ENCODE assay signal across 22 mouse cellular contexts in the genomic region with DNA sequence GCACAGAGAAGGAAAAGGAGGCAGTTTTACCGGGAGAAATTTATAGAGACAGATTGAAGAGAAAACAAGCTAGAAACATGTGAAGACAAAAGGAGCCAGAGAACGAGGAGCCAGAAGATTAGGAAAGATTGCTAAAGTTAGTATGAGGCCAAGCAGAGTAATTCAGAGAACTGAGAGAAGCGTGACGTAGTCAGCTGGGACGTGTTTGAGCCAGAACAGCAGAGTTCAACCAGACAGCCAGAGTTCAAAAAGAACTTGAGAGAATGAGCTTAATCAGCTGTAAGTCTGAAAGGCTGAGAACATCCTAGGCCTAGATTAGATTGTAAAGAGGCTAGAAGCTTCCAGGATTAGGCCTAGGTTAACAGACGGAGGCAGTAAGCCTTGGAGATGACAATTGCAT. TPM values are rescaled to one million over a fixed set of nuclear protein-coding genes. Genes with fewer than 3 reads are reported as not detected.
DNase-seq lines count a peak whose midpoint lies in the region; ATAC-seq and TF ChIP-seq lines count a peak whose summit lies in the region.
"Had no signal": no experiment of that assay in that cellular context is flagged by ENCODE, and none has a peak within 500 bp of the region (broad histone marks: within the 10 kb centered on the region; RNA-seq: fewer than 3 reads in every experiment).

No protein-coding gene starts in this region.

- no peaks in the 10 kb centered on the region for H3K36me3 ChIP-seq in heart, embryonic 12.5 days
- no peaks in the 10 kb centered on the region for H3K36me3 ChIP-seq in kidney, embryonic 16.5 days (ENCODE audit: insufficient read depth, low read length)
- H3K36me3 ChIP-seq in lung, postnatal 0 days (ENCODE audit: insufficient read depth, low read length) = no peaks in the 10 kb centered on the region
- H3K36me3 ChIP-seq: heart, embryonic 15.5 days; limb, embryonic 12.5 days; midbrain, embryonic 12.5 days; neural tube, embryonic 12.5 days had no signal

- DNase-seq in heart, adult 9 months (ENCODE audit: low spot score in 2 of 2) = peak; percentile 39 to 43
- DNase-seq in kidney, postnatal 10 days = peak; percentile 28
- DNase-seq in adipocyte (ENCODE audit: low spot score) = peak; percentile 13
- DNase-seq in lung, postnatal 0 days (ENCODE audit: low spot score) = peak; percentile 80
- DNase-seq in natural killer cell, adult 2 months (ENCODE audit: low spot score in 2 of 2) = no peak
- no peak for DNase-seq in cerebellum, postnatal 4 days (ENCODE audit: low spot score in 2 of 2)
- DNase-seq: B cell, adult 2 months; cerebellum, adult 2 months; gastrocnemius, postnatal 36 days; thymus, postnatal 25 days had no signal

- H3K9me3 ChIP-seq in heart, embryonic 12.5 days (replicated peaks) = no peaks in the 10 kb centered on the region
- H3K9me3 ChIP-seq in kidney, embryonic 16.5 days (ENCODE audit: low read length) = no peaks in the 10 kb centered on the region
- no peaks in the 10 kb centered on the region for H3K9me3 ChIP-seq in lung, postnatal 0 days (ENCODE audit: low read length)
- H3K9me3 ChIP-seq: heart, embryonic 15.5 days; limb, embryonic 12.5 days; midbrain, embryonic 12.5 days; neural tube, embryonic 12.5 days had no signal

- no peak overlapping the region for H3K4me2 ChIP-seq in heart, embryonic 12.5 days
- H3K4me2 ChIP-seq in kidney, embryonic 16.5 days (replicated peaks; ENCODE audit: low read depth, low read length) = no peak overlapping the region
- no peak overlapping the region for H3K4me2 ChIP-seq in lung, postnatal 0 days (replicated peaks; ENCODE audit: low read depth, low read length)
- H3K4me2 ChIP-seq: heart, embryonic 15.5 days; limb, embryonic 12.5 days; midbrain, embryonic 12.5 days; neural tube, embryonic 12.5 days had no signal

- no peak for TF ChIP-seq CTCF in lung, postnatal 0 days (IDR thresholded peaks at IDR 0.05)

- no peak for ATAC-seq in heart, embryonic 12.5 days (ENCODE audit: insufficient number of reproducible peaks, low FRiP score)
- no peak for ATAC-seq in kidney, embryonic 16.5 days (ENCODE audit: low FRiP score, low TSS enrichment)
- peak; percentile 78 for ATAC-seq in lung, postnatal 0 days
- ATAC-seq: forebrain, embryonic 14.5 days had no signal

- no peak overlapping the region for H3K4me3 ChIP-seq in heart, embryonic 12.5 days
- no peak overlapping the region for H3K4me3 ChIP-seq in kidney, embryonic 16.5 days (ENCODE audit: low read length)
- no peak overlapping the region for H3K4me3 ChIP-seq in lung, postnatal 0 days (ENCODE audit: low read depth, low read length)
- H3K4me3 ChIP-seq: erythroblast, embryonic 14.5 days; heart, embryonic 15.5 days; limb, embryonic 12.5 days; midbrain, embryonic 12.5 days; neural tube, embryonic 12.5 days had no signal

- H3K27ac ChIP-seq in heart, embryonic 12.5 days (ENCODE audit: poor library complexity, severe bottlenecking) = no peak overlapping the region
- H3K27ac ChIP-seq in kidney, embryonic 16.5 days (ENCODE audit: low read length) = no peak overlapping the region
- H3K27ac ChIP-seq in lung, postnatal 0 days (ENCODE audit: low read length) = no peak overlapping the region
- H3K27ac ChIP-seq: heart, embryonic 15.5 days; limb, embryonic 12.5 days; liver, embryonic 14.5 days; midbrain, embryonic 12.5 days; neural tube, embryonic 12.5 days had no signal

- 0 out of 2 replicates have a peak, but pooled peaks cover 6% of the 10 kb centered on the region for H3K27me3 ChIP-seq in heart, embryonic 12.5 days (replicated peaks)
- no peaks in the 10 kb centered on the region for H3K27me3 ChIP-seq in kidney, embryonic 16.5 days (ENCODE audit: insufficient read depth, low read length)
- H3K27me3 ChIP-seq in lung, postnatal 0 days (replicated peaks; ENCODE audit: insufficient read depth, low read length) = no peaks in the 10 kb centered on the region
- H3K27me3 ChIP-seq: heart, embryonic 15.5 days; limb, embryonic 12.5 days; neural tube, embryonic 12.5 days had no signal

- WGBS in heart, embryonic 12.5 days = 27% methylated on average over 6 of the region's 6 CpGs
- WGBS in kidney, embryonic 16.5 days = 57% methylated on average over 6 of the region's 6 CpGs
- WGBS in lung, postnatal 0 days = 55% methylated on average over 6 of the region's 6 CpGs

- H3K4me1 ChIP-seq in heart, embryonic 12.5 days (replicated peaks) = peaks cover 8% of the 10 kb centered on the region
- no peaks in the 10 kb centered on the region for H3K4me1 ChIP-seq in kidney, embryonic 16.5 days (ENCODE audit: insufficient read depth, low read length)
- no peaks in the 10 kb centered on the region for H3K4me1 ChIP-seq in lung, postnatal 0 days (ENCODE audit: insufficient read depth, low read depth, low read length)
- H3K4me1 ChIP-seq: heart, embryonic 15.5 days; midbrain, embryonic 12.5 days; neural tube, embryonic 12.5 days had no signal

- TF ChIP-seq EP300 in lung, postnatal 0 days (IDR thresholded peaks at IDR 0.05) = no peak

- no peak overlapping the region for H3K9ac ChIP-seq in heart, embryonic 12.5 days
- no peak overlapping the region for H3K9ac ChIP-seq in kidney, embryonic 16.5 days (replicated peaks; ENCODE audit: low read length)
- no peak overlapping the region for H3K9ac ChIP-seq in lung, postnatal 0 days (replicated peaks; ENCODE audit: low read depth)
- H3K9ac ChIP-seq: heart, embryonic 15.5 days; limb, embryonic 12.5 days; liver, embryonic 14.5 days; midbrain, embryonic 12.5 days; neural tube, embryonic 12.5 days had no signal

RNA-seq across cellular contexts. Expression of a gene that starts 6.0 kb away (rescaled TPM):
- not detected in 2 replicates for polyA plus RNA-seq in heart, embryonic 12.5 days (2016; fragmentation: Nextera tagmentation; extraction: Ambion mirVana)
- polyA plus RNA-seq in kidney, embryonic 16.5 days (2015; fragmentation: Nextera tagmentation; extraction: Ambion mirVana) = not detected in 2 replicates
- not detected in 2 replicates for polyA plus RNA-seq in lung, postnatal 0 days (2015; fragmentation: Nextera tagmentation; extraction: Ambion mirVana)
- polyA plus RNA-seq: cerebellum, adult 2 months; embryonic facial prominence, embryonic 11.5 days; erythroblast, embryonic 14.5 days; forebrain, embryonic 14.5 days; heart, embryonic 15.5 days; hindbrain, embryonic 11.5 days; large intestine, adult 2 months; limb, embryonic 12.5 days; liver, embryonic 14.5 days; midbrain, embryonic 12.5 days; neural tube, embryonic 12.5 days had no signal

RNA-seq across cellular contexts. Expression of a gene that starts 6.3 kb away (rescaled TPM):
- not detected in 2 replicates for polyA plus RNA-seq in heart, embryonic 12.5 days (2016; fragmentation: Nextera tagmentation; extraction: Ambion mirVana)
- polyA plus RNA-seq in kidney, embryonic 16.5 days (2015; fragmentation: Nextera tagmentation; extraction: Ambion mirVana) = not detected in 2 replicates
- polyA plus RNA-seq in lung, postnatal 0 days (2015; fragmentation: Nextera tagmentation; extraction: Ambion mirVana) = not detected in 2 replicates
- polyA plus RNA-seq: cerebellum, adult 2 months; embryonic facial prominence, embryonic 11.5 days; erythroblast, embryonic 14.5 days; forebrain, embryonic 14.5 days; heart, embryonic 15.5 days; hindbrain, embryonic 11.5 days; large intestine, adult 2 months; limb, embryonic 12.5 days; liver, embryonic 14.5 days; midbrain, embryonic 12.5 days; neural tube, embryonic 12.5 days had no signal

RNA-seq across cellular contexts. Expression of a gene that starts 25.5 kb away (rescaled TPM):
- not detected in 2 replicates for polyA plus RNA-seq in heart, embryonic 12.5 days (2016; fragmentation: Nextera tagmentation; extraction: Ambion mirVana)
- polyA plus RNA-seq in kidney, embryonic 16.5 days (2015; fragmentation: Nextera tagmentation; extraction: Ambion mirVana) = 4.4 and 4.9 TPM in 2 replicates
- not detected in 2 replicates for polyA plus RNA-seq in lung, postnatal 0 days (2015; fragmentation: Nextera tagmentation; extraction: Ambion mirVana)
- polyA plus RNA-seq: cerebellum, adult 2 months; embryonic facial prominence, embryonic 11.5 days; erythroblast, embryonic 14.5 days; forebrain, embryonic 14.5 days; heart, embryonic 15.5 days; hindbrain, embryonic 11.5 days; limb, embryonic 12.5 days; midbrain, embryonic 12.5 days had no signal

RNA-seq across cellular contexts. Expression of a gene that starts 50.7 kb away (rescaled TPM):
- not detected in 2 replicates for polyA plus RNA-seq in heart, embryonic 12.5 days (2016; fragmentation: Nextera tagmentation; extraction: Ambion mirVana)
- polyA plus RNA-seq in kidney, embryonic 16.5 days (2015; fragmentation: Nextera tagmentation; extraction: Ambion mirVana) = 0.17 TPM in 1 of 2 replicates, not detected in the other
- polyA plus RNA-seq in lung, postnatal 0 days (2015; fragmentation: Nextera tagmentation; extraction: Ambion mirVana) = not detected in 2 replicates
- polyA plus RNA-seq: erythroblast, embryonic 14.5 days; heart, embryonic 15.5 days; limb, embryonic 12.5 days; liver, embryonic 14.5 days had no signal

Comparison
In these comparisons a context has a peak if more than half of its experiments do, and no peak if none do; other contexts are left out.
1. DNase-seq: peak in heart, adult 9 months (2 of 2), kidney, postnatal 10 days (single experiment), adipocyte (single experiment) and lung, postnatal 0 days (single experiment); none in natural killer cell, adult 2 months (0 of 2) and cerebellum, postnatal 4 days (0 of 2).